Mouse (Mus musculus) liver (tissue): Measurements from ENCODE around the gene Zdhhc5.
"Not testable (repeated sequence)": the region's sequence is repeated elsewhere in the genome, so short reads cannot be mapped to it uniquely, and the experiment has no call there.

Experiments
- DNase-seq: peaks from one replicate; pipeline ENCODE4 v3.0.0-alpha.2; 2020; ENCODE audit warnings: mixed read lengths

The Zdhhc5 gene

DNA sequence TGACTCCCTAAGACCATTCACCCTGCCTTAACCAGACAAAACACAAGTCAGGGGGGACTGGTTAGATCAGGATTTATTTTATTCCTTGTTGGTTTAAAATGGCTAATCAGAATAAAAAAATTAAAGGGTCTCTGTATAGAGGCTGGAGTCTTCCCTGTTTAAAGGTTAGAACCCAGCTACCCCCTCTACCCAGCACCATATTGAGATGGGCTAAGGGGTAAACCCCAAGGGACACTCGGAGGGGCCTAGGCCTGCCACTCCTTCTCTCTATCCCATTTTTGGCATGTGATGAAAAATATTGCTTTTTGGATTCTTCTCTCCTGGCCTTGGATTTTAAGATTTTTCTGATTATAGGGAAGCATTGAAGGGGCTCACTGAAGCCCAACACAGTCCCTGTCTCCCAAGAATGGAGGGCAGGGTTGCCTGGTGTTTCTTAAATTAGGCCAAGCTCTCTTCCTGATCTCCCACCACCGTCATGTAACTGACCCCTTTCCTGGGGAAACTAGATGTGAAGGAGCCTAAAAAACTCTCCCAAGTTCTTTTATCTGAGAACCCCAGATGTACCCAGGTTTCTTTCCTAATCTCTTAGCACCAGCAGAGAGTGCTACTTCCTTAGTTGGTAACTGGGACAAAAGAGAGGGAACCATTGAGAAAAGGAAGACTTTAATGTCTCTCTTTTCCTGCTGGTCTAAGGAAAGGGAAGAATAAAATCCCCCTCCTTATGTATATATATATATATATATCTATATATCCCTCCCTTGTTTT is 26.7 kb downstream of the Zdhhc5 start:
- DNase-seq: no peak

DNA sequence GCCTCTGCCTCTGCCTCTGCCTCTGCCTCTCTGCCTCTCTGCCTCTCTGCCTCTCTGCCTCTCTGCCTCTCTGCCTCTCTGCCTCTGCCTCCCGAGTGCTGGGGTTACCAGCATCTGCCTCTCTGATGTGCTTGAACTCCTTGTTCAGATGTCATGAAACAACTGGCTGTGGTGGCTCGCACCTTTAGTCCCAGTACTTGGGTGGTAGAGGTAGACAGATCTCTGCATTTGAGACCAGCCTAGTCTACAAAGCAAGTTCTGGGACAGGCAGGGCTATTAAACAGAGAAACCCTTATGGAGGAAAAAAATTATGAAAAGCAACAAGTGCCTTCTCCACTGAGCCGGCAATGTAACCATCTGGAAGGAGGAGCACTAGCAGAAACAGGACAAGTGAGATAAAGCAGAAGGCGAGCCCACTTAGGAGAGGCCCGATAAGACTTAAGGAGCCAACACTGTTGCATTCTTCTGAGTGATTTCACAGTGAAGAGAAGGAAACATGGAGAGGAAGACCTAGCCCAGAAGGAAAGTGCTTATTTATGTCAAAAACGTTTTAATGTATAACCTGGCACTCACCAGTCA is 32.3 kb downstream of the Zdhhc5 start:
- DNase-seq: peak; percentile 74

DNA sequence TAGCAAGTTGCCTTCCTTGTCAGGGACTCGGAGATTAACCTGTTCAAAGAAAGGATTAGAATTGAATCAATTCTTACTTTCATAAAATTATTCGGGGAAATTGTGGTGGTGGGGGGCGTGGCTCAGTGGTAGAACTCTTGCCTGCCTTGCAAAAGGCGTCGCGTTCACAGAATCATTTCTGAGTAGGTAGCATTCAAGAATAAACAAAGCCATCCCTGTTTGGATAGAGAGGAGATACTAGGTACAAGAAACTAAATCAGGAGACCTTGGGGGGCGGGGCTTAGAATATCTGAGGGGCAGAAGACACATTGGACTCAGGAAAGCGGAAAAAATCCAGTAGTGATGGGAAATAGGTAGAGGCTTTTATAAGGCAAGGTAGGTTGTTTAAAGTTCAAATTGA is 36.0 kb downstream of the Zdhhc5 start, which contains the start of gene Tmx2:
Tmx2 (minus strand) TSS at position 125 of the 400 bp plus-strand sequence.
- DNase-seq: peak; percentile 47

GRCm38 (mm10) chr2:84677968-84678880 is 36.8 kb downstream of the Zdhhc5 start, which contains the start of the genes Gm28635 and Med19:
Gene Gm28635, minus strand, starts transcription at chr2:84678041.
Gene Med19, plus strand, starts transcription at chr2:84678402.
- DNase-seq: peak; percentile 93

DNA sequence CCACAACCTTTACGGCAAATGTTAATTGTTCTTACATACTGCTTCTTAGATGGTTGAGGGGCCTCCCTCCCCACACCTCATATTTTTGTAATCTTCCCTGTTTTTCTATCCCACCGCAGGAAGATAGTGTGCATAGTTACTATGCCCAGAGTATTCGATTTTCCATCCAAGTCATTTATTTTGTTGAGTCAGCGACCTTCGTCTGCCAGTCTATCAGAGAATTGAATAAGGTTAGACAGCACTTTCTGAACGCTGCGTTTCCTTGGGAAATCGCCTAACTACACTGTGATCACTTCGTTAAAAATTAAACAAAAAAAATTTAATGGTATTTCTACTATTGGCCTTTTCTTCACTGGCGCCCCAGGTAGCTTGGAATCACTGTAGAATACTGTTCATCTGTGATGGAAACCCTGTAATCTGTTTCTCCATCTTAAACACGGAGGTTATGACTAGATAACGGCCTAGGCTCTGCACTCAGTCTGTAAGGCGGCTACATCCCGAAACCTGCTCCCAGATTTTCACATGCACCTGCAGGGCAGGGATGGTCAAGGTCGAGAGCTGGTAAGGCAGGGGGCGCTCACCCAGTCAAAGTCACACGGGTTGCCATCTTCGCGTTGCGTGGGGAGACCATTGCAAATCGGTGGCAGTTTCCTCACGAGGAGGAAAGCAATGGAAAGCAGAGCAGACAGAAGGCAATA is 37.6 kb downstream of the Zdhhc5 start:
- DNase-seq: no peak

- DNase-seq: not testable (repeated sequence)
These were observed 43.4 kb downstream of the Zdhhc5 start for GRCm38 (mm10) chr2:84671535-84671934.

GRCm38 (mm10) chr2:84670569-84670933 is 44.4 kb downstream of the Zdhhc5 start, which contains the start of gene Selenoh:
Gene Selenoh, minus strand, starts transcription at chr2:84670770.
- peak; percentile 90 for DNase-seq

DNA sequence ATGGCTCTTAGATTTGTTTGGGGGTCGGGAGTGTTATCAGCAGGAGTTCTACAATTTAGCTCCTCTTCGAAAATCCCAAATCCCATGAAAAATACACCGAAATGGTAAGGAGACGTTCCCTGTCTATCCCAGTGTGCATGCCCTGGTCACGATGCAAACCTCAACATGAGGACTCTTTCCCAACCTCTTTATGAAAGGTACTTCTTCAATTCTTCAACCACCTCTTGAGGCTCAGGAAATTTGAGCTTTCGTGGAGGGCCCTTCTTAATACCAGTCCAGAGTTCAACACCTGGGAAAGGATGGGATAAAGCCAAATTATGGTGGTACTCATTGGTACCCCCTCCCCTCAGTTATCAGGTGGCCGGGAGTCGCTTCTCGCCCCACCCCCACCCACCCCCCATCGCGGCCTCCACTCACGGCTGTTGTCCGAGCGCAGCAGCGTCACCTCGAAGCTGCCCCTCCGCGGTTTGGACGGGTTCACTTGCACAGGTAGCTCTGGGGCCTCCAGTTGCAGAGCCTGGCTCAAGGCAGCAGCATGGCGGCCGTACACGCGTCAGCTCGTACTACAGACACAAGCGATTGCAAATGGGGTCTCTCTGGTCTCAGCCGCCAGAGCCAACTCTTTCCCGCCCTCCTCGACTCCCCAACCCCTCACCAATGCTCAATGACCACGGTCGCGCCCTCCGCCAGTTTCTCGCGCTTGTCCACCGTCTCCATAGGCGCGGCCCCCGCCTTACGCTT is 45.0 kb downstream of the Zdhhc5 start:
- DNase-seq: peak; percentile 59

DNA sequence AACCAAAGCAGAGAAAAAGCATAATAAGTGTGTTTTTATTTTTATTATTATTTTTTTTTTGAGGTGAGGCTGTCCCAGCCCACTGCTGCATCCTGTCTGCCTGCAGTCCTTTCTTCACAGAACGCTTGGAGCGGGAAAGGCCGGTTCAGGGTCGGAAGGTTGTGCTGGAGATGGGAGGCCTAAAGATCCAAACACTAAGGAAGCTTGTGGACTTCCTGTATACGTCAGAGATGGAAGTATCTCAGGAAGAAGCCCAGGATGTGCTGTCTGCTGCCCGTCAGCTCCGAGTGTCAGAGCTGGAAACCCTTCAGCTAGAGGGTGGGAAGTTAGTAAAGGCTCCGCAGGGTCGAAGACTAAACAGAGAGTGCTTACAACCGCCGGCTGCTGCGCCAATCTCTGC is 48.9 kb downstream of the Zdhhc5 start:
- DNase-seq: no peak

GRCm38 (mm10) chr2:84662866-84663265 is 52.1 kb downstream of the Zdhhc5 start:
- peak; percentile 77 for DNase-seq

- peak; percentile 39 for DNase-seq
These were observed 54.7 kb downstream of the Zdhhc5 start for GRCm38 (mm10) chr2:84660253-84660652.

DNA sequence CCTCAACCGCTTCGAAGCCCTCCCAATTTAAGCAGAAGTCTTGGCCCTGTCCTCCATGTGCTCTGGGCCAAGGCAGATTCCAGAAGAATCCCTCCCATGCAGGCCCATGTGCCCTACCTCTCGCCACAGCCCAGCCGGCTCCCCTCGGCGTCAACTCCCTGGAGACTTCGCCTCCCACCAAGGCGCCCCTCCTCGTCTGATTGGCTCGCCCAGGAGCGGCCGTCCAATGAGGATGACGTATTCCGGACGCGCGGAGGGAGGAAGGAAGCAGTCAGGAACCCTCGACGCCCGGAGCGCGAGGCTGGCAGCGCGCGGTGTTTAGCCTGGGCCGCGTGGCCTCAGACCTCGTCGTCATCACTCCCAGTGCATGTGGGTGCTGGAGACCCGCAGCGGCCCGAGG is 56.2 kb downstream of the Zdhhc5 start, which contains the start of gene Btbd18:
Btbd18 (plus strand) TSS at position 274 of the 400 bp plus-strand sequence.
- DNase-seq: no peak

GRCm38 (mm10) chr2:84655864-84656263 is 59.1 kb downstream of the Zdhhc5 start:
- DNase-seq: no peak

GRCm38 (mm10) chr2:84653354-84653753 is 61.6 kb downstream of the Zdhhc5 start:
- DNase-seq: no peak

DNA sequence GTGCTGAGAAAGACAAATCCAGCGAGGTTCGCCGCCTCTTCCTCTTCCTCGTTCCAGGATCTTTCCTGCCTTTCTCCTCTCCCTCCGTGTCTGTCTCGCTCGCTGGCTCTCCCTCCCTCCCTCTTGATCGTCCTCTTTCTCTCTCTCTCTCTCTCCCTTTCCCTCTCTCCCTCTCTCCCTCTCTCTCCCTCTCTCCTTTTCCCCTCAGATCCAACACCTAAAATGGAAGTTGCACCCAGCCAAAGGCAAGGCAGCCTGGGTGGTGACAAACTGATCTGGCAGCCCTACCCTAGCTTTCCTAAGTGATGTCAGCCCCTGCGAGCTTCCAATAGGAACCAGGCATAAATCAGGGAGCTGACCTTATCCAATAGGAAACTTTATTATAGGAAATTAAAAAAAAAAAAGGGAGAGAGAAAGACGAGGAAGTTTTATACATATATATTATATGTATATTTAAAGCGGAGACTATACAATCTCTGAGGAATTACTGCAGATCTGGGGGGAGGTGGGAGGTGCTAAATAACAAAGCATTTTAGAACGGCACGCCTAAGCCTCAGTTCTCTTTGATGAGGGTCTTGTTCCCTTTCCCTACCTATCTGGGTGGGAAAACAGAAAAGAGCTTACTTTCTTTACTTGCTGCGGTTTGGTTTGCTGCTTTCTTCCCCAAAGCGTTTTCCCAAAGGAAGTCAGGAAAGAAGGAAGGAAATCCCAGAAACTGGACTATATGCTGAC is 64.3 kb downstream of the Zdhhc5 start, which contains the start of gene Ctnnd1:
Ctnnd1 (minus strand) TSS at position 302 of the 732 bp plus-strand sequence.
- DNase-seq: peak; percentile 81

DNA sequence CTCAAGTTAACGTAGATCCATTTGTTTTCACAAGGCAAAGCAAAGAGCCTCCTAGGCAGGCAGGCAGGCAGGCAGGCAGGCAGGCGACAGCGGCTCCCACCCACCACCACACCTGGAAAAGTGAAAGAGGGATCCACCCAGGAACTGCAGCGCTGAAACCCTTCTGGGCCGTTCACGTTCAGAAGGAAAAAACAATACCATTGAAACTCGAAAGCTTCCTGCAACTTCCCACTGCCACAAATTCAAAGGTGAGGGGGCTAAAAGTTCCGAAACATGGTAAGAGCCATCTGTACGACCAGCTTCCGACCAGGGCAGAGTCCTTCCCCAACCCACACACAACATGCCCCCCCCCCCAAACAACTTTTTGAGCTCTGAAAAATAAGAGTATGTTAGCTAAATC is 65.3 kb downstream of the Zdhhc5 start:
- peak; percentile 69 for DNase-seq

DNA sequence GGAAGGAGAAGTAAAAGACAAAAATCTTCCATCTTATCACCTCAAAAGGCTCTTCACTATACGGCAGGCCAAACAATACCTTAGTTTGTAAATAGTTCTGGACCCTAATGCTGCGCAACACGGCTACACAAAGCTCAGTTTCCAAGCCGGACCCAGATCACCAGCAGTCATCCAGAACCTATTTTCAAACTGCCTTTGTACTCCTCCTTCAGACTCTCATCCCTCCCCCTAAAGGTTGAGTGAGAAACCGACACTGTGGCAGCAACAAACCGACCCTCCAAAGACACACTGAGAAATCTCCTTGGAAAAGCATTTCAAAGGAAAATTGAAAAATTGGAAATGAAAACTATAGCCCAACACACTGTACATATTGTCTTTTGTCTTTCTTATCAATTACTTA is 66.6 kb downstream of the Zdhhc5 start:
- DNase-seq: no peak

DNA sequence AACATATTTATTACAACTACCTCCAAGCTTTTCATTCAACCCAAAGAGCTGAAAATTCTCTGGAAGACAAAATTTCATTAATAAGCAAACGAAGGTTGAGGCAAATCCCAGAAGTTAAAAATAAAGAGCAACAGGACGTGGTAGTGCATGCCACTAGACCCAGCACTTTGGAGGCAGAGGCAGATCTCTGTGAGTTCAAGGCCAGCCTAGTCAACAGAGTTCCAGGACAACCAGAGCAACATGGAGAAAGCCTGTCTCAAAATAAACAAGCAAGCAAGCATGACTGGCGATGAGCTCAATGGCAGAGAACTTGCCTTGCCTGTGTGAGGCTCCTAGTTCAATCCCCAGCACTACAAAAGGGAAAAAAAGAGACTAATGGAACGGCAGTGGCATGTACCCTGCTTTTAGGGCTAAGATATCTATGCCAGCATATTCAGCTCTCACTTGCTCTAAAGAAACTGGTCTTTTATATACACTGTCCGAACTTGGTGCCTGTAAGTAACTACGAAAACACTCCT is 67.9 kb downstream of the Zdhhc5 start:
- no peak for DNase-seq

- DNase-seq: no peak
These were observed 68.8 kb downstream of the Zdhhc5 start for GRCm38 (mm10) chr2:84646138-84646537.

DNA sequence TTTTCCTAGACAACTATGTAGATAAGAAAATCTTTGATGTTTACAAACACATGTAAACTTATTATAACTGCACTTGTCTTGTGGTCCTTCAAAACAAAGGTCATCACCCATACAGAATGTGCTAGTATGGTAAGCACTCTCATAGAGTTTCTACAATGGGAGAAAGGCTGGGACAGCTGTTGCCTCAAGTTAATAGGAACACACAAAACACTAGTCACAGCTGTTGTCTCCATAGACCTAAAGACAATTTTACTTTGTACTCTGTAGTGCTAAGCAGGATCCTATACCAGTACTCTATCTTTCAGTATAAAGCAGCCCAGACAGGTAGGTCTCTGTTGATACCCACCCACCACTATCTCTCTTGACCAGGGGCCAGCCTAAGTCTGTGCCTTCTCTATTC is 74.1 kb downstream of the Zdhhc5 start:
- no peak for DNase-seq
